Mouse (Mus musculus) MEL (cell line): ENCODE data around the gene Zfp3. TPM values are rescaled to one million over a fixed set of nuclear protein-coding genes. Genes with fewer than 3 reads are reported as not detected.

Experiments
- DNase-seq: peaks from one replicate; pipeline ENCODE4 v3.0.0; 2011; ENCODE audit warnings: low read depth, low spot score
- H3K27ac ChIP-seq: 2 replicates; pipeline ENCODE4 v1.5.1; 2012; ENCODE audit warnings: low read depth, mild to moderate bottlenecking, control low read depth, low read length, moderate library complexity; ENCODE audit not compliant: control insufficient read depth
- H3K27me3 ChIP-seq, 2 experiments: fragments of 150-350 bp in 1 of 2; sonication (generic) in 1 of 2; 2 replicates each; pipeline ENCODE4 v1.6.1; 2012; ENCODE audit warnings: low read length in 2 of 2, mild to moderate bottlenecking in 2 of 2, improper control_type of control experiment in 1 of 2, moderate library complexity in 1 of 2; ENCODE audit not compliant: insufficient read depth in 2 of 2, control insufficient read depth in 1 of 2
- H3K36me3 ChIP-seq, 2 experiments: 2 replicates each; pipeline ENCODE4 v1.6.1; 2012 to 2014; ENCODE audit warnings: low read length in 2 of 2, improper control_type of control experiment in 1 of 2, inconsistent platforms in 1 of 2, mild to moderate bottlenecking in 1 of 2; ENCODE audit not compliant: insufficient read depth in 2 of 2, control insufficient read depth in 1 of 2
- H3K4me1 ChIP-seq, 2 experiments: fragments of 150-350 bp in 1 of 2; sonication (generic) in 1 of 2; 2 replicates each; pipeline ENCODE4 v1.6.1; 2012; ENCODE audit warnings: low read length in 2 of 2, improper control_type of control experiment in 1 of 2, mild to moderate bottlenecking in 1 of 2; ENCODE audit not compliant: insufficient read depth in 2 of 2, control insufficient read depth in 1 of 2
- H3K4me3 ChIP-seq, 2 experiments: fragments of 150-350 bp in 1 of 2; sonication (generic) in 1 of 2; 2 replicates each; pipeline ENCODE4 v1.5.1; 2012; ENCODE audit warnings: low read depth in 2 of 2, low read length in 2 of 2, mild to moderate bottlenecking in 2 of 2, moderate library complexity in 2 of 2, control low read depth in 1 of 2, improper control_type of control experiment in 1 of 2; ENCODE audit not compliant: control insufficient read depth in 1 of 2, insufficient read depth in 1 of 2
- H3K79me2 ChIP-seq: 2 replicates; pipeline ENCODE4 v1.6.1; 2012; ENCODE audit warnings: mild to moderate bottlenecking, low read length, moderate library complexity; ENCODE audit not compliant: control insufficient read depth, poor library complexity, insufficient read depth
- H3K9ac ChIP-seq: 2 replicates; pipeline ENCODE4 v1.6.1; 2012; ENCODE audit warnings: low read depth, mild to moderate bottlenecking, control low read depth, low read length, moderate library complexity; ENCODE audit not compliant: control insufficient read depth, poor library complexity, severe bottlenecking
- H3K9me3 ChIP-seq: fragments of 150-350 bp; sonication (generic); replicated peaks from 2 replicates; pipeline ENCODE4 v1.6.1; 2012; ENCODE audit warnings: mild to moderate bottlenecking, low read length, improper control_type of control experiment, moderate library complexity; ENCODE audit not compliant: insufficient read depth
- CHD1 ChIP-seq: IDR thresholded peaks from 2 replicates; pipeline ENCODE4 v1.6.1; 2012; ENCODE audit warnings: low read depth, mild to moderate bottlenecking, inconsistent platforms, low read length, improper control_type of control experiment
- CHD2 ChIP-seq: IDR thresholded peaks from 2 replicates; pipeline ENCODE4 v1.6.1; 2011; ENCODE audit warnings: low read length, improper control_type of control experiment
- CTCF ChIP-seq, 3 experiments: IDR thresholded peaks in 2 of 3; conservative IDR thresholded peaks in 1 of 3; 2 replicates each; pipeline ENCODE4 v1.5.1; 2011 to 2012; ENCODE audit warnings: low read length in 3 of 3, low read depth in 2 of 3, mild to moderate bottlenecking in 2 of 3, improper control_type of control experiment in 1 of 3, inconsistent platforms in 1 of 3, mixed read lengths in 1 of 3, moderate library complexity in 1 of 3; ENCODE audit not compliant: control insufficient read depth in 1 of 3, insufficient read depth in 1 of 3, poor library complexity in 1 of 3, severe bottlenecking in 1 of 3
- E2F4 ChIP-seq: IDR thresholded peaks from 2 replicates; pipeline ENCODE4 v1.6.1; 2011; ENCODE audit warnings: low read depth, low read length, improper control_type of control experiment, borderline replicate concordance
- ELF1 ChIP-seq: IDR thresholded peaks from 2 replicates; pipeline ENCODE4 v1.6.1; 2014; ENCODE audit warnings: low read depth, mild to moderate bottlenecking, inconsistent platforms, low read length, improper control_type of control experiment, moderate library complexity
- EP300 ChIP-seq, 2 experiments: IDR thresholded peaks; 2 replicates each; pipeline ENCODE4 v1.6.1; 2011; ENCODE audit warnings: improper control_type of control experiment in 2 of 2, low read length in 2 of 2, low read depth in 1 of 2, mild to moderate bottlenecking in 1 of 2
- ETS1 ChIP-seq: IDR thresholded peaks from 2 replicates; pipeline ENCODE4 v1.6.1; 2012; ENCODE audit warnings: low read depth, mild to moderate bottlenecking, inconsistent platforms, low read length, improper control_type of control experiment, moderate library complexity
- GATA1 ChIP-seq: IDR thresholded peaks from 2 replicates; pipeline ENCODE4 v1.6.1; 2011; ENCODE audit warnings: low read depth, low read length, improper control_type of control experiment
- JUND ChIP-seq: IDR thresholded peaks from 2 replicates; pipeline ENCODE4 v1.6.1; 2011; ENCODE audit warnings: low read depth, mild to moderate bottlenecking, improper control_type of control experiment, low read length
- KAT2A ChIP-seq: conservative IDR thresholded peaks from 2 replicates; pipeline ENCODE4 v1.6.1; 2012; ENCODE audit warnings: low read depth, low read length, improper control_type of control experiment, inconsistent platforms
- MAFK ChIP-seq: IDR thresholded peaks from 2 replicates; pipeline ENCODE4 v1.6.1; 2011; ENCODE audit warnings: low read depth, mild to moderate bottlenecking, low read length, improper control_type of control experiment, borderline replicate concordance
- MAX ChIP-seq: IDR thresholded peaks from 2 replicates; pipeline ENCODE4 v1.6.1; 2011; ENCODE audit warnings: low read length, improper control_type of control experiment
- MEF2A ChIP-seq: IDR thresholded peaks from 2 replicates; pipeline ENCODE4 v1.6.1; 2014; ENCODE audit warnings: low read depth, mild to moderate bottlenecking, inconsistent platforms, low read length, improper control_type of control experiment; ENCODE audit not compliant: poor library complexity, insufficient replicate concordance, severe bottlenecking; ENCODE audit errors: extremely low read depth
- MXI1 ChIP-seq: IDR thresholded peaks from 2 replicates; pipeline ENCODE4 v1.6.1; 2011; ENCODE audit warnings: mild to moderate bottlenecking, low read depth, low read length, improper control_type of control experiment
- MYB ChIP-seq: IDR thresholded peaks from 2 replicates; pipeline ENCODE4 v1.6.1; 2011; ENCODE audit warnings: mild to moderate bottlenecking, low read depth, low read length, improper control_type of control experiment
- MYC ChIP-seq: IDR thresholded peaks from 2 replicates; pipeline ENCODE4 v1.6.1; 2011; ENCODE audit warnings: low read depth, mild to moderate bottlenecking, low read length, improper control_type of control experiment, moderate library complexity
- NRF1 ChIP-seq: IDR thresholded peaks from 2 replicates; pipeline ENCODE4 v1.6.1; 2014; ENCODE audit warnings: low read depth, mild to moderate bottlenecking, inconsistent platforms, low read length, improper control_type of control experiment, moderate library complexity; ENCODE audit not compliant: poor library complexity, insufficient read depth, severe bottlenecking
- POLR2AphosphoS5 ChIP-seq: IDR thresholded peaks from 2 replicates; pipeline ENCODE4 v1.6.1; 2012; ENCODE audit warnings: low read depth, borderline replicate concordance, mild to moderate bottlenecking, inconsistent platforms, low read length, moderate library complexity, mixed read lengths
- SIN3A ChIP-seq: IDR thresholded peaks from 2 replicates; pipeline ENCODE4 v1.6.1; 2012; ENCODE audit warnings: low read length, improper control_type of control experiment, inconsistent platforms
- SMC3 ChIP-seq: IDR thresholded peaks from 2 replicates; pipeline ENCODE4 v1.6.1; 2011; ENCODE audit warnings: low read depth, low read length, improper control_type of control experiment
- TAL1 ChIP-seq: IDR thresholded peaks from 2 replicates; pipeline ENCODE4 v1.6.1; 2012; ENCODE audit warnings: mild to moderate bottlenecking, inconsistent platforms, low read length, moderate library complexity, mixed read lengths
- UBTF ChIP-seq: IDR thresholded peaks from 2 replicates; pipeline ENCODE4 v1.6.1; 2012; ENCODE audit warnings: low read depth, mild to moderate bottlenecking, inconsistent platforms, low read length, improper control_type of control experiment, moderate library complexity, borderline replicate concordance; ENCODE audit not compliant: insufficient read depth
- USF2 ChIP-seq, 2 experiments: IDR thresholded peaks; 2 replicates each; pipeline ENCODE4 v1.6.1; 2011 to 2012; ENCODE audit warnings: improper control_type of control experiment in 2 of 2, low read length in 2 of 2, borderline replicate concordance in 1 of 2, inconsistent platforms in 1 of 2, low read depth in 1 of 2, mild to moderate bottlenecking in 1 of 2; ENCODE audit not compliant: insufficient read depth in 1 of 2
- ZC3H11A ChIP-seq: IDR thresholded peaks from 2 replicates; pipeline ENCODE4 v1.6.1; 2012; ENCODE audit warnings: low read depth, mild to moderate bottlenecking, inconsistent platforms, low read length, improper control_type of control experiment
- ZMIZ1 ChIP-seq: IDR thresholded peaks from 2 replicates; pipeline ENCODE4 v1.6.1; 2012; ENCODE audit warnings: low read depth, mild to moderate bottlenecking, inconsistent platforms, low read length, improper control_type of control experiment, moderate library complexity
- ZNF384 ChIP-seq: IDR thresholded peaks from 2 replicates; pipeline ENCODE4 v1.6.1; 2012; ENCODE audit warnings: low read depth, mild to moderate bottlenecking, inconsistent platforms, low read length, improper control_type of control experiment
- polyA plus RNA-seq, 2 experiments: library from polyadenylated mRNA; stranded (reverse) in 1 of 2; unstranded in 1 of 2; fragments of >175 nt in 1 of 2; fragments of >200 nt in 1 of 2; gene quantifications; 2 replicates each; pipeline versions ENCODE4 v1.2.1 to v1.2.4; 2012; ENCODE audit warnings: low replicate concordance in 2 of 2, low read depth in 1 of 2; ENCODE audit not compliant: insufficient read length in 2 of 2, insufficient read depth in 1 of 2, missing spikeins in 1 of 2
- total RNA-seq: library from RNA; depleted of rRNA; stranded (reverse); fragments of 300-350 nt; gene quantifications from 2 replicates; pipeline ENCODE4 v1.2.3, GENCODE M21; 2012

Gene Zfp3
- total and polyA plus RNA-seq, 3 experiments = 1.5 to 1.9 TPM; not detected in 1

- Histone ChIP-seq H3K9ac (no peak overlapping the region), H3K9me3 (no peaks in the 10 kb centered on the region), H3K4me1 (peaks cover 0 to 5% of the 10 kb centered on the region in 2 experiments; a peak in 1 of 4 replicates), H3K4me3 (no peak overlapping the region), H3K27ac (no peak overlapping the region), H3K36me3 (no peaks in the 10 kb centered on the region), H3K79me2 (no peaks in the 10 kb centered on the region), H3K27me3 (peaks cover 16 to 26% of the 10 kb centered on the region in 2 experiments)
- TF ChIP-seq MAX (no peak), GATA1 (no peak), ZNF384 (no peak), E2F4 (no peak), MAFK (no peak), MYB (no peak), ZC3H11A (no peak), ELF1 (no peak), MYC (no peak), MEF2A (no peak), JUND (no peak), ETS1 (no peak), TAL1 (no peak), MXI1 (no peak)
- DNase-seq = no peak
Observed at GRCm38 (mm10) chr11:70742117-70742516, 21.9 kb upstream of the Zfp3 start.

GRCm38 (mm10) chr11:70742581-70743459 is 21.2 kb upstream of the Zfp3 start:
- H3K27me3 ChIP-seq = peaks cover 18 to 26% of the 10 kb centered on the region in 2 experiments
- no peak overlapping the region for H3K9ac ChIP-seq

More at GRCm38 (mm10) chr11:70742581-70743459, 21.2 kb upstream of the Zfp3 start:
- no peak overlapping the region for H3K27ac ChIP-seq
- no peak for DNase-seq
- H3K79me2 ChIP-seq = no peaks in the 10 kb centered on the region
- H3K9me3 ChIP-seq = no peaks in the 10 kb centered on the region
- H3K4me3 ChIP-seq = no peak overlapping the region
- peaks cover 0 to under 1% of the 10 kb centered on the region in 2 experiments; a peak in 1 of 4 replicates for H3K4me1 ChIP-seq
- TF ChIP-seq EP300 (IDR thresholded peaks at IDR 0.05; ENCODE audit: low read depth in 1 of 2, low read length in 2 of 2) = no peak
- no peak for TF ChIP-seq CHD1
- TF ChIP-seq MAFK = no peak
- no peak for TF ChIP-seq SIN3A
- TF ChIP-seq ZMIZ1 = no peak
- no peak for TF ChIP-seq SMC3
- TF ChIP-seq NRF1 = no peak
- TF ChIP-seq POLR2AphosphoS5 = no peak
- TF ChIP-seq ETS1 = no peak
- TF ChIP-seq USF2 (IDR thresholded peaks at IDR 0.05; ENCODE audit: borderline replicate concordance in 1 of 2, insufficient read depth in 1 of 2, low read depth in 1 of 2, low read length in 2 of 2) = no peak
- no peak for TF ChIP-seq UBTF
- TF ChIP-seq CHD2 = no peak
- no peak for TF ChIP-seq KAT2A
- TF ChIP-seq CTCF (IDR thresholded peaks at IDR 0.05 in 2 of 3, conservative IDR thresholded peaks at IDR 0.05 in 1 of 3; ENCODE audit: control insufficient read depth in 1 of 3, insufficient read depth in 1 of 3, low read depth in 2 of 3, low read length in 3 of 3, poor library complexity in 1 of 3, severe bottlenecking in 1 of 3) = no peak
- TF ChIP-seq GATA1 = no peak
- H3K36me3 ChIP-seq = no peaks in the 10 kb centered on the region
